Mouse (Mus musculus) cerebral cortex, adult 2 months (tissue): ENCODE results near the gene Trip6.

ENCODE experiments used
- WGBS: fragments of 180-500 bp; shearing (Covaris S2); methylation state at CpG from one replicate; pipeline ENCODE4 v1.1.7; 2018; 5-methylcytosine and 5-hydroxymethylcytosine counted together

Trip6 gene

DNA sequence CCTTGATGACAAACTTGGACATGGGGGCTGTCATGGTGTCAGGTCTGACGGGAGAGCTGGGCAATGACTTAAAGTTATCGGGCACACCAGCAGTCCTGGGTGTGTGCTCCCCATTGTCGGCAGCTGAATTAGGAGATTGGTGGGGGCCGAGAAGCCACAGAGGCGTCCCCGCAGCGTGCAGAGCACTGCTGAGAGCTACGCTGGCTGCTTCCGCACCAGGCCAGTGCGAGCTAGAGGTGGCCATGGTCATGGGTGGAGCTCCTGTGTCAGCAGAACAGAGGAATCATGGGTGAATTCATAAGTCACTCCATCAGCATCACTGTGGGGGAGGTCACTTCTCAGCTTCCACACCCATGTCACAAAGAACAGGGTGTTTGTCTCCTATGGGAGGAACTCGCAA, 49.4 kb downstream of the Trip6 start:
- WGBS, result 93% methylated on average over 11 of the region's 11 CpGs

DNA sequence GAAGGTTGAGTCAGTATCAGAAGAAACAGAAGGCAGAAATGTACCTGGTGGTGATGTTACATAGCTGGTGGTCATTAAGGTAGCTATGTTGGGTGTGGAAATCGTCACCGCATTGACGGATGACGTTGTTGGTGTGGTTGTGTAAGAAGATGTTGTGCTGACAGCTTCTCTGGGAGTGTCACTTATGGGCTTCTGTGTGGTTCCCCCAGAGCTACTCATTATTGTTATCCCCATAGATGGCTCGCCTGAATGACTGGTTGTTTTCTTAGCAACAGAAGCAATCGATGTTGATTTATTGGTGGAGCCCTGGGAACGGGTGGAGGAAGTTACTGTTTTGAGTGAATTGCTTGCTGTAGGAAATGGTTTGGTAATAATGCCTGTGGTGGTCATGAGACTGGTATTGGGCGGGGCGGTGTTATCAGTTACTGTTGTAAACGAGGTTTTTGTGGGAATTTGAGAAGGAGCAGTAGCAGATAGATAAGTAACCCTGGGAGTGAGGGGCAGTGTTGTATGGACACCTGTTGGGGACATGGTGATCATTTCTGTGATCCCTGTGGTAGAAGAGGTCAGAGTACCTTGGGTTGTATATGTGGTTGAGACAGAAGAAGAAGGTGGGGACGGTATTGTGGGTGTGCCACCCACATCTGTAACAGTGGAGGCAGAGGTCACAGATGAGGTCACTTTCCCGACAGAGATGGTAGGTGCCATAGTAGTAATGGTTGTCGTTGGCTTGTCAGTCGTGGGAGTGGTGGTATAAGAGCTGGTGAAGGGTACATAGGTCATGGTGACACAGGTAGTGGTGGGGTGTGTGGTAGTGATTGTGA, 50.1 kb downstream of the Trip6 start:
- WGBS, result 85% methylated on average over 14 of the region's 14 CpGs
